Mouse (Mus musculus) lung, postnatal 0 days (tissue): Measurements from ENCODE around the gene Pparg. TPM values are rescaled to one million over a fixed set of nuclear protein-coding genes. Genes with fewer than 3 reads are reported as not detected.

Source experiments
- ATAC-seq: fragments of 200-750 bp; cut with Nextera tagmentation; 2 replicates; pipeline ENCODE4 v1.8.0; 2017; ENCODE audit warnings: moderate library complexity
- DNase-seq: peaks from one replicate; pipeline ENCODE4 v3.0.0-alpha.2; 2016; ENCODE audit warnings: low spot score
- H3K27ac ChIP-seq: fragments of 300-500 bp; sonication (generic); 2 replicates; pipeline ENCODE4 v1.5.1; 2014; ENCODE audit warnings: antibody characterized with exemption, mild to moderate bottlenecking, low read length, mixed read lengths
- H3K27me3 ChIP-seq: fragments of 300-500 bp; sonication (generic); replicated peaks from 2 replicates; pipeline ENCODE4 v1.6.1; 2014; ENCODE audit warnings: low read length, mixed read lengths; ENCODE audit not compliant: insufficient read depth
- H3K36me3 ChIP-seq: fragments of 300-500 bp; sonication (generic); 2 replicates; pipeline ENCODE4 v1.6.1; 2014; ENCODE audit warnings: low read length, mixed read lengths; ENCODE audit not compliant: insufficient read depth
- H3K4me1 ChIP-seq: fragments of 300-500 bp; sonication (generic); 2 replicates; pipeline ENCODE4 v1.6.1; 2014; ENCODE audit warnings: antibody characterized with exemption, low read depth, low read length, mixed read lengths; ENCODE audit not compliant: insufficient read depth
- H3K4me2 ChIP-seq: fragments of 300-500 bp; sonication (generic); replicated peaks from 2 replicates; pipeline ENCODE4 v1.6.1; 2014; ENCODE audit warnings: low read depth, mild to moderate bottlenecking, low read length, moderate library complexity, mixed read lengths
- H3K4me3 ChIP-seq: fragments of 300-500 bp; sonication (generic); 2 replicates; pipeline ENCODE4 v1.5.1; 2014; ENCODE audit warnings: low read depth, low read length
- H3K9ac ChIP-seq: fragments of 300-500 bp; sonication (generic); replicated peaks from 2 replicates; pipeline ENCODE4 v1.6.1; 2014; ENCODE audit warnings: low read depth, mild to moderate bottlenecking
- H3K9me3 ChIP-seq: fragments of 300-500 bp; sonication (generic); 2 replicates; pipeline ENCODE4 v1.6.1; 2016; ENCODE audit warnings: low read length, mixed read lengths
- CTCF ChIP-seq: IDR thresholded peaks from 2 replicates; pipeline ENCODE4 v1.5.1; 2016; ENCODE audit warnings: antibody characterized with exemption, mild to moderate bottlenecking
- EP300 ChIP-seq: IDR thresholded peaks from 2 replicates; pipeline ENCODE4 v1.6.1; 2016; ENCODE audit warnings: antibody characterized with exemption, mild to moderate bottlenecking, control low read depth
- WGBS: fragments of 180-500 bp; shearing (Covaris S2); extraction: QIAGEN DNeasy Blood & Tissue Kit; methylation state at CpG from one replicate; pipeline ENCODE4 v1.1.7; 2014; 5-methylcytosine and 5-hydroxymethylcytosine counted together
- polyA plus RNA-seq: library from polyadenylated mRNA; unstranded; fragments of >200 nt; fragmentation: Nextera tagmentation; extraction: Ambion mirVana; gene quantifications from 2 replicates; pipeline ENCODE4 v1.2.1, GENCODE M21; 2015

Gene Pparg
- polyA plus RNA-seq, 1 experiment from 2014 or later, result 7.7 TPM

- no peak overlapping the region for H3K27ac ChIP-seq
- H3K9me3 ChIP-seq, result no peaks in the 10 kb centered on the region
- H3K4me1 ChIP-seq, result peaks cover 9% of the 10 kb centered on the region; the same call in 1 of the 2 replicates
- H3K36me3 ChIP-seq, result no peaks in the 10 kb centered on the region
- WGBS, result 80% methylated on average over 2 of the region's 2 CpGs
- no peak overlapping the region for H3K4me3 ChIP-seq
- H3K27me3 ChIP-seq, result no peaks in the 10 kb centered on the region
- no peak overlapping the region for H3K4me2 ChIP-seq
- ATAC-seq (no peak), DNase-seq (no peak)
- H3K9ac ChIP-seq, result no peak overlapping the region
- TF ChIP-seq CTCF (no peak), EP300 (no peak)
Measured at GRCm38 (mm10) chr6:115518352-115518751, 157.6 kb downstream of the Pparg start.

GRCm38 (mm10) chr6:115519275-115519699 is 158.5 kb downstream of the Pparg start:
- DNase-seq (peak; percentile 89), ATAC-seq (peak; percentile 76)
- Histone ChIP-seq H3K36me3 (no peaks in the 10 kb centered on the region), H3K4me2 (no peak overlapping the region), H3K27ac (no peak overlapping the region), H3K9ac (no peak overlapping the region), H3K4me1 (peaks cover 18% of the 10 kb centered on the region; the same call in 1 of the 2 replicates), H3K4me3 (no peak overlapping the region), H3K27me3 (no peaks in the 10 kb centered on the region), H3K9me3 (no peaks in the 10 kb centered on the region)
- TF ChIP-seq EP300, result peak; percentile 32; the same call in 1 of the 2 replicates
- no peak for TF ChIP-seq CTCF
- WGBS, result 50% methylated on average over 11 of the region's 12 CpGs

- H3K27me3 ChIP-seq, result no peaks in the 10 kb centered on the region
- no peaks in the 10 kb centered on the region for H3K9me3 ChIP-seq
- H3K4me1 ChIP-seq, result peaks cover 19% of the 10 kb centered on the region; the same call in 1 of the 2 replicates
- H3K4me2 ChIP-seq, result no peak overlapping the region
- ATAC-seq (no peak), DNase-seq (no peak)
- no peak overlapping the region for H3K9ac ChIP-seq
- H3K27ac ChIP-seq, result no peak overlapping the region
- no peaks in the 10 kb centered on the region for H3K36me3 ChIP-seq
- WGBS, result 75% methylated on average over 1 of the region's 1 CpGs
- H3K4me3 ChIP-seq, result no peak overlapping the region
- TF ChIP-seq CTCF, result no peak
- no peak for TF ChIP-seq EP300
Measured at GRCm38 (mm10) chr6:115521923-115522322, 161.2 kb downstream of the Pparg start.

- Histone ChIP-seq H3K36me3 (no peaks in the 10 kb centered on the region), H3K27ac (no peak overlapping the region), H3K9me3 (no peaks in the 10 kb centered on the region), H3K4me3 (no peak overlapping the region), H3K4me1 (peaks cover 19% of the 10 kb centered on the region; the same call in 1 of the 2 replicates), H3K4me2 (no peak overlapping the region), H3K9ac (no peak overlapping the region), H3K27me3 (no peaks in the 10 kb centered on the region)
- 48% methylated on average over 6 of the region's 6 CpGs for WGBS
- ATAC-seq, result 0 out of 2 replicates have a peak, but pooled peaks have one; percentile 12
- TF ChIP-seq CTCF, result no peak
- 0 out of 2 replicates have a peak, but pooled peaks have one; percentile 16 for TF ChIP-seq EP300
- no peak for DNase-seq
Measured at GRCm38 (mm10) chr6:115522691-115523146, 162.0 kb downstream of the Pparg start.

GRCm38 (mm10) chr6:115523201-115523600 is 162.4 kb downstream of the Pparg start:
- peak; percentile 25; the same call in 1 of the 2 replicates for ATAC-seq
- Histone ChIP-seq H3K36me3 (no peaks in the 10 kb centered on the region), H3K27ac (no peak overlapping the region), H3K9ac (no peak overlapping the region), H3K9me3 (no peaks in the 10 kb centered on the region), H3K27me3 (no peaks in the 10 kb centered on the region), H3K4me1 (peaks cover 19% of the 10 kb centered on the region; the same call in 1 of the 2 replicates), H3K4me2 (no peak overlapping the region), H3K4me3 (no peak overlapping the region)
- TF ChIP-seq EP300, result no peak
- TF ChIP-seq CTCF, result no peak
- peak; percentile 73 for DNase-seq
- 32% methylated on average over 9 of the region's 9 CpGs for WGBS

GRCm38 (mm10) chr6:115524449-115524990 is 163.8 kb downstream of the Pparg start:
- Histone ChIP-seq H3K27ac (no peak overlapping the region), H3K4me1 (peaks cover 19% of the 10 kb centered on the region; the same call in 1 of the 2 replicates), H3K27me3 (no peaks in the 10 kb centered on the region), H3K36me3 (no peaks in the 10 kb centered on the region), H3K4me2 (no peak overlapping the region), H3K4me3 (no peak overlapping the region), H3K9ac (no peak overlapping the region), H3K9me3 (no peaks in the 10 kb centered on the region)
- DNase-seq (no peak), ATAC-seq (peak; percentile 49)
- 50% methylated on average over 9 of the region's 9 CpGs for WGBS
- TF ChIP-seq CTCF, result no peak
- no peak for TF ChIP-seq EP300
